Mouse (Mus musculus) gastrocnemius, postnatal 36 days (tissue): ENCODE results near the gene Mettl25. TPM values are rescaled to one million over a fixed set of nuclear protein-coding genes. Genes with fewer than 3 reads are reported as not detected.

ENCODE experiments used
- DNase-seq, 2 experiments: peaks; one replicate each; pipeline ENCODE4 v3.0.0; 2022
- intact Hi-C: fragments of 180-260 bp; cut with DNase I; formaldehyde crosslinking; loops from one replicate; pipeline ENCODE4 v1.15.1; 2025
- total RNA-seq, 2 experiments: library from RNA; stranded (reverse); gene quantifications; 2 replicates each; pipeline ENCODE4 v1.2.3; 2021

Gene Mettl25
- total RNA-seq, 2 experiments from 2014 or later = 2.9 to 3.3 TPM

DNA sequence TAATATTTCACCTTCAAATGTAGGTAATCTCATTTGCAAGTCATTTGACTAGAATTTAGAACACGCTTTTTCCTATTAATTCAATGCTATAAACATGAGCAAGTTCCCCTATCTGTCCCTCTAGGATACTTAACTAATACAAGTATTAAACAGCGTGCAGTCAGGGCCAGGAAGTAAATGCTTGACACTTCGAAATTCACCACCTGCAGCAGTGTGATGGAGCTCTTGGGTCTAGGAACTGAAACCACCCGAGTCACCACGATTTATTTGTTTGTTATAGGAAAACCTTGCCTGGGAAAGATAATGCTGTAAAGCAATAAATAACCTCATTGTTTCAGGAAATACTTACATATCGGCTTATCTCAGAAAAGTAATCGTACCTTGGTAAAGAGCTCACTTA is 81.1 kb downstream of the Mettl25 start:
- no peak for DNase-seq
- intact Hi-C loops = no loop called here

DNA sequence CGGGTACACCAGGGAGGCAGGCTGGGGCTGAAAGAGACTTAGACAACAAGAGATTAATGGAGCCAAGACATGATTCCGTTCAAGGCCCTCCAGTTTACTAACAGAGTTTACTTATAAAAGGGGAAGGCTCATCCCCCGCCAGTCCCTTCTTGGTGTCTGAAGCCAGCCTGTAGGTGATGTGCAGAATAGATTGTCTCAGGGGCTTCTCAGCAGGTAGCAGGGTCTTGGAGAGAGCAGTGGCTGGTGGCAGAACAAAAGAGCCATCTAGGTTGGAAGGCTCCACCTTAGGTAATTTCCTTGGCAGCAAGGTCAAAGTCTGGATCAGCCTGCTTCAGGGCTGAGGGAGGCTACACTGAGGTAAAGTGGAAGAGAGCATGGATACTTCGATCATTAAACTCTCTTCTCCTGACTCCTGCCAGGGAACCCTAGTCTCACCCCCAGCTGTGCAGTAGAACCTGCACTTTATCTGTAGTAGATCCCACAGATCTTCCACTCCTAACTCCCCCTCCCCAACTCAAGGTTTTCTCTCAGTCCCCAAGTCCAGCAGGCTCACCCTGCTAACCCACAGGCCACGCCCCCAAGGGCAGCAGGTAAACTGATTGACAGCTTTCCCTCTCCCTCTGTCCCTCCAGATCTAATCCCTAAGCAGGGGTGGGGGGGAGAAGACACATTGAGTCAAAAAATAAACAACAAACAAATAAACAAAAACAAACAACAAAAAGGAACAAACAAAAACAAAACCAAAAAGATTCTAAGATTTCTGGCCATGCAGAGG is 87.2 kb downstream of the Mettl25 start:
- intact Hi-C loops = no loop called here
- DNase-seq = no peak

DNA sequence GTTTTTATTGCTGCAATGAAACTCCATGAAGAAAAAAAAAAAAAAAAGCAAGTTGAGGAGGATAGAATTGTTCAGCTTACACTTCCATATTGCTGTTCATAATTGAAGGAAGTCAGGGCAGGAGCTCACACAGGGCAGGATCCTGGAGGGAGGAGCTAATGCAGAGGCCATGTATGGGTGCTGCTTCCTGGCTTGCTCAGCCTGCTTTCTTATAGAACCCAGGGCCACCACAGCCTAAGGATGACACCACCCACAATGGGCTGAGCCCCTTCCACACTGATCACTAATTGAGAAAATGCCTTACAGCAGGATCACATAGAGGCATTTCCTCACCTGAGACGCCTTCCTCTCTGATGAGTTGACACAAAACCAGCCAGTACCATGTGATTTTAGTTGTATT is 95.2 kb downstream of the Mettl25 start:
- intact Hi-C loops = no loop called here
- DNase-seq = no peak

DNA sequence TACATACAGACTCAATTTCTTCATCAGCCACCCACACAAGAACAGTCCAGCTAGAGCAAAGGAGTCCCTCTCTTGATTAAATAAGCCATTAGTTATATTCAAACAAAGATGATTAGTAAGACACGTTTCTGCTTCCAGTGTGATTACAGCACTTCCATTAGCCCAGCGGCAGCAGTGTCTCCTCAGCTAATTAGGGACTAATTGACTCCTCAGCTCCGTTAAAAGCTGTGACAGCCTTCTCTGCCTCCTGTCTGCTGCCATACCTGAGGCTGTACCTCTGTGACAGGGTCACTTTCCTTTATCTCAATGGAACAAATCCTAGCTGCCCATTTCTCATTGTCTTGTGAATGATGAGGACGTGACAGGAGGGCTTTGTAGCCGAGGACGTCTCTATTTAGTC is 99.4 kb downstream of the Mettl25 start:
- intact Hi-C loops = no loop called here
- no peak for DNase-seq

DNA sequence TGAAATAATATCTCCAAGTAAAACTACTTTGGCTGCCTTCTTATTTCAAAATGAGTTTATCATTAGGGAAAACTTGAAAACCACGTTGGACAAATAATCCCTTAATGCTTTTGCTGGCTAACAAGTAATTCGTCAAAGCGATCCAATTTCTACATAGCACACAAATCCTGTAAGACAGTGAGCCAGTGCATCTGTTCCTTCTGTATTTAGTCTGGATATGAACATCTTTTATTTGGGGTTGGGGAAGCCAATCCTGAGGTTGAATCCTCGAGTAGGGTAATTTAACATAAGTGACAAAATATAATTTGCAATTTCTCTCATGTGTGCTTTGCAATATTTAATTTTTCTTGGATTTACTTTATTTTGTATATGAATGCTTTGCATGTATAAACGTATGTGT is 102.2 kb downstream of the Mettl25 start:
- DNase-seq = no peak
- intact Hi-C loops = no loop called here

DNA sequence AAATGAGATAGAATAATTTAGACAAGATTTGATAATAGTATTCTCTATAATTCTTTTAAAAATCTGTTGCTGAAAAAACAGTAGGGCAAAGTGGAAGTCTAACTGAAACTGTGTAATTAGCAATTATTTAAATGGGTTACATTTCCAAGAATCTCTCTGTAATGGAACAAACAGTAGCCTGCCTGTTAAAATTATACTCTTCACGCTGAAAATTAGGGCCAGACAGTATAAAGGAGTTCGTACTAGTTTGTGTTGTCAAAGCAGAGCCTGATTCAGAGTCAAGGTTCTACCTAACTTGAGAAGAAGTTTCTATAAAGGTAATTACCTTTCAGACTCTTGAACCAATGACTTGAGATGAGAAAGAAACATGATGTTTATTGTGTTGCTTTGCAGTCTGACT is 113.4 kb downstream of the Mettl25 start:
- intact Hi-C loops = no loop called here

DNA sequence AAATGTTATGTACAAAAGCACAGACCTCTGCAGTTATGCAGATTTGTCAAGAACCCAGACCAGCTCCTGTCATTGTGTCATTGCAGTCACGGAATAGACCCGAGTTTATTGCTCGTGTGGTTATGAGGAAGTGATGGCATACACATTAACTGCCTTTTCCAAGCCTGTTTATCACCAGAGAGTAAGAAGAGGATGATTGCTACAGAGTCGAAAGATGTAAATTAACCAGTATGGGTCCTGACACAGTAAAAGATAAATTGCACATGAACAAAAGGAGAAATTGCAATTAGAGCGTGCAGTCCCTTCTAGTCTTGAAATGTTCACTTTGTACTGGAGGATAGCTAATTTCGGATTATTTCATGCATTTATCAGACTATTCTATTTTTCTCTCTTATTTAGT is 113.8 kb downstream of the Mettl25 start:
- intact Hi-C loops = no loop called here
- DNase-seq = no peak

More for the DNA sequence above, 113.4 kb downstream of the Mettl25 start:
- no peak for DNase-seq

DNA sequence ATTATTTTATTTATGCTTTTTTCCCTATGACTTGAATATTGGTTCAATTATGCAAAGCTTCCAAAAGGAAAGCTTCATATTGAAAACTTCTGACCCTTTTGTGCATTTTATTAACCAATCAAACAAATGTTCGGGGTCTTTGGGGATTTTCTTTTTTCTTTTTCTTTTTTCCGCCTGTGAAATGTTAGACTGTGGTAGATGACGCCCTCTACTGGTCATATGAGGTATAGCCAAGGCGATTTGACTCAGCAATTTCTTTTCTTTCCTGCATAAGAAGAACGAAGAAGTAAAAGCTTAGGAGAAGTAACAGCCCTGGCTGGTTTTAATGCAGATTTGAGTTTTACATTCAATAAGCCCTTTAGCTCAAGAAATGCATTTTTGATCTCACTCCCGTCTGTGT is 126.3 kb downstream of the Mettl25 start:
- intact Hi-C loops = no loop called here
- DNase-seq = no peak

DNA sequence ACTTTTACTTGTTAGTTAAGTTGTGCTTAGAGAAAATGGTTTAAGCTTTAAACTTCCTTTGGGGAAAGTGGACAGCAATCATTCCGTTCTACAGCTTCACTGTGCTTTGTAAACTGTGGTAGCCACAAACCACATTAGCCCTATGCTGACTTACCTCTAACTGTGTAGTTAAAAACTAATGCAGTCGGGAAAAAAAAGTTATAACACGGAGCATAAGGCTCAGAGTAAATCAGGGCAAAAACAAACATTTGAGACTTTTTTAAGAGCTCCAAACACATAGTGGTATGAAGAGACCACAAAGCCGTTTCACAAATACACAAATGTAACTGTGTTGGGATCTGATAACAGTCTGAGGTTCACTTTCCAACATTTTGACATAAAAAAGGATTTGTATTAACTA is 126.8 kb downstream of the Mettl25 start:
- intact Hi-C loops = no loop called here
- DNase-seq = no peak

DNA sequence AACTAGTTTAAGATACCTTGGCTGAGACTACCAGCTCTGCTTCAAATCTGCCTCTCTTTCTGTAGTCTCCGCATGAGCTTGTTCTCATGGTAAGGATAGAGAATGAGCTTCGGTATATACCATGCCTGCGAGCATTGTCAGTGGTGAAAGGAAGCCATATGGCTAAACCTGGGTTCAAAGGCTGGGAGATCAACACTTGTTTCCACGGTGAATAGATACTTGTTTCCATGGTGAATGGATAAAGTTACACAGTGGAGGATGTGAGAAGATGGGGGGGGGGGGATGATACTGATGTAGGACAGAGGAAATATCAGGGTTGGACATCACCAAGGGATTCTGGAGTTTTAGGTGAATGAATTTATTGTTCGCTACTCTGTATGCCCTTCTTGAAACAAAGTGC is 128.0 kb downstream of the Mettl25 start:
- DNase-seq = no peak
- intact Hi-C loops = no loop called here

Other genes with a start within 250 kb of the Mettl25 start
- 1 to 10 TPM; 8.0 to 9.6 TPM for gene Ccdc59, start 313 bp downstream of the Mettl25 start, total RNA-seq